Mouse (Mus musculus) embryo, embryonic 10.5 days (tissue): ENCODE measurements at regions not wholly inside any gene's neighbourhood (a gene's known extent, or its start where the extent isn't known, plus 50 kb on each side); places are given as distances from the start of the nearest gene placed in this dataset.
A peak's percentile ranks its signal among the peaks of the same experiment; 100 is the strongest.

Source experiments
- DNase-seq: peaks from one replicate; pipeline ENCODE4 v3.0.0-alpha.2; 2015; ENCODE audit warnings: low spot score

- DNase-seq = no peak
Observed at GRCm38 (mm10) chr3:149424306-149424705, 434.0 kb upstream of the Adgrl2 start.

DNA sequence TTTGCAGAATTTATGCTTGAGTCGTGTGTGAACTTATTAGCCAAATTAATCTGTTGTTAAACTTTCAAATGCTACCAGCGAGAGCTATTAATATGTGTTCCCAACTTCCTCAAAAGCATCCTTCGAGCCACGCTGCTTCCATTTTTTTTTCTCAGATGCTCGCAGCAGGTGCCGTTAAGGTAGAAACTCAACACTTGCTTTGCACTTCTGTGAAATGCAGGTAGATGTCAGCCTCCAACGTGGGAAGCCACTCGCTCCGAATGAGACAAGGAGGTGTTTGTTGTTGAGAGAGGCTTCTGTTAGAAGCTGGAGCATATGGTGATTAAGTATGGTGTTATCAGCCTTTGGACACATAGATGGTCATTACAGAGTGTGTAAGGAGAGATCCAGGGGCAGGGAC is 433.1 kb upstream of the Adgrl2 start:
- no peak for DNase-seq

GRCm38 (mm10) chr3:149415081-149415480 is 424.7 kb upstream of the Adgrl2 start:
- no peak for DNase-seq

- DNase-seq = no peak
Observed at GRCm38 (mm10) chr3:149413114-149413513, 422.8 kb upstream of the Adgrl2 start.

- no peak for DNase-seq
Observed at GRCm38 (mm10) chr3:149410518-149410917, 420.2 kb upstream of the Adgrl2 start.

- DNase-seq = no peak
Observed at GRCm38 (mm10) chr3:149408858-149409257, 418.5 kb upstream of the Adgrl2 start.

DNA sequence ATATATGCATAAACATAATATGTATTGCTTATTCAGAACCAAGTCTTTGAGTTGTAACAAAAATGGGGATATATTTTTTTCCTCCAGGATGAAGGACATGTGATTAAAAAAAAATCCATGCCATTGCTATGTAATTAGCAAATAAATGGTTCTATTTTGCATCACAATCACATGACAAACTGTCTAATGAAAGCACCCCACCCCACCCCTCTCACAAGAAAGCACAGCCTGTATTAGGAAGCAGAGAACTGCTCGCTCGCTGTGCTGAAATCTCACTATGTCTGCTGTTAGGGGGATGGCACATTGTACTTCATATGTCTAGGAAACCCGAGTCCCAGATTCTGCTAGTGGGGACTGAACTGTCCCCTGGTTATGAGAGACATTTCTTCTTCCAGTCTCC is 415.5 kb upstream of the Adgrl2 start:
- DNase-seq = no peak

DNA sequence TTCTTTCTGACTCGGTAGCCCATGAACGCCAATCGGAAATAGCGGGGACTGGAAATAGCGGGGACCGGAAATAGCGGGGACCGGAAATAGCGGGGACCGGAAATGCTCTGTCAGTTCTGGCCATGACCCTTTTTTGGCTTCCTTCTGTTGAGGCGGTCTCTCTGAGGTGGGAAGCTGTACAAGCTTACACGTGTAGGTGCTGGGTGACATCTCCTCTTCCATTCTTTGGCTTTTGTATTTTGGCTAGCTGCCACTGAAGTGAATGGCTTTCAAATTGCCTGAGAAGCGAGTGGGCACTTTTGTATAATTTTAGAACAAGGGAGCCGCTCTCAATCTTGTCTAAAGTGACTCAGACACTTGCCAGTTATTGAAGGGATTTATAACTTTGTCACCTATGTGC is 414.3 kb upstream of the Adgrl2 start:
- no peak for DNase-seq

GRCm38 (mm10) chr3:149402496-149402895 is 412.1 kb upstream of the Adgrl2 start:
- no peak for DNase-seq

DNA sequence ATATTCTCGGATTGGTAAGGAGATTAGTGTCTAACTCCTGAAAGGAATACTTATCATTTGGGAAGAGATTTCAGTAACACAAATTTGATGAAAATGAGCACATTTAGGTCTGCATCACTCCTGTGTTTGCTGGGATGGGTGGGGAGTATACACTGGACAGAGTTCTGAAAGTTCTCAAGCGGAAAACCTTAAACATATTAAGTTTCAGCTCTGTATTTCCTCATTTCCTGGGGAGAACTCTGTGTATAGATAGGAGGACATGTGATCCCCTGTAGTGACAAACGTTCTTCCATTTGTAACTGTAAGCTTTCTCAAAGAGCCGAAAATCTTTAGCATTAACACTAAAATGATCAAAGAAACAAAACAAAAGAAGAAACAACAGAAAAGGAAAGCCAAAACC is 404.7 kb upstream of the Adgrl2 start:
- no peak for DNase-seq

DNA sequence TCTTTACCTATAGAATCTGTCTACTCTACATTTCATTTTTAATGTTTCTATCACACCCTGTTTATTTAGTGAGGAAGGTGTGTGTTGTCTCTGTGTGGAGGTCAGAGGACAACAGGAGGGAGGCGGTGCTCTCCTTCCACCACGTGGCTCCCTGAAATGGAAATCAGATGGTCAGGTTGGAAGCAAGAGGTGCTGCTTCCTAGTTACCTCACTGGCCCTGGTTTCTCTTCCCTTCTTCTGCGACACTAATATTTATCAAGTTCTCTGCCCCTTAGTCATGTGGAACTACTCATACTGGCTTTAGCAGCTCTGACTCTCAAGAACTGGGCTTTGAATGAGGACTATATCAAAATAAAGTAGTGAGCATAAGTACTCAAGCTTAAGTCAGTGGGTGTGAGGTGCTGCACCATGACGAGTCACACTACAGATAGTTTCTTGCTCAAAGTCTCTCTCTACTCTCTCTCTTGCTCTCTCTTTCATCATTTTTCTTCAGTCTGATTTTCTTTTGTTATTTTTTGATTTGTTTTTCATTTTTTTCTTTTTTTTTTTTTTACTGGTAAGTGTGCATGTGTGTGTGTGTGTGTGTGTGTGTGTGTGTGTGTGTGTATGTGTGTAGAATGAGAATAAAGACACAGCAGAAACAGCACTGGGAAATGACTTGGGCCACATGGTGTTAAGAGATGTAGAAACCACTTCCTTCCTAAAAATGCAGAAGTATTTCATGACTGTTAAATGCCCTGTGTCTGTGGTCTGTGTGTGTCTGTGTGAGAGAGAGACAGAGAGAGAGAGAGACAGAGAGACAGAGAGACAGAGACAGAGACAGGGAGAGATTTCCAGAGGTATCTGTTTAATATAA is 403.2 kb upstream of the Adgrl2 start:
- DNase-seq = no peak

DNA sequence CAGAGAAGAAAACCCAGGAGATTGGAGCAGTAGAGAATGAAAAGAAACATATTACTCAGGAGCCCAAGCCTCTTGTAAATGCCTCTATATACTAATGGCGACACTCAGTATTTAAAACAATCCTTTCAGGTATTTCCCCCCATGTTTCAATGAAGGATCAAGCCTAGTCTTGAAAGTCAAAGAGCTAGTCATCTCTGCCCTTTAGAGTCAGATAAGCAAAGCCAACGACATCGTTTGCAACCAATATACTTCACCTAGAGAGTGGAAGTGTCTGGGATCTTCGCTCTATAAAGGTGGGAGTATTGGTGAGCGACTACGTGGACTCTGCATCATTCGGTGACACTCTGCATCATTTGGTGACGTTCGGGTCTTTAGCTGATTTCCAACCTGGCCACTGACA is 401.8 kb upstream of the Adgrl2 start:
- DNase-seq = no peak

GRCm38 (mm10) chr3:149387537-149387936 is 397.2 kb upstream of the Adgrl2 start:
- peak; percentile 46 for DNase-seq

DNA sequence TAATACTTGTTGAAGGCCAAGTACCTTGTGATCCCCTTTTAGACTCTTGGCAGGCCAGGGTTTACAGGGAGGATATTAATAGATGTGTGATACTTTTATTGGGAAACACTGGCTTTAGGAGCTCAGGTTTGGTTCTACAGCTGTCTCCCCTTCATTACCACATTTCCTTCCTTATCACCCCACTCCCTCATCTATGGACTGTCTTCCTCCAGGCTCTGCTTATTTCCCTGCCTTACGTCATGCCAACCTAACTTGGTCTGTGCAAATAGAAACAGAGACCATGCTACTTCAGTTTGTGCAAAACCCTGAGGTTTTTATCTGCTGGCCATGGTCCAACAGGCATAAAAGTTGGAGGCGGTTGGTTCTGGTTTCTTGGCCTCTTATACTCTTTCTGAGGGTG is 395.7 kb upstream of the Adgrl2 start:
- DNase-seq = no peak

DNA sequence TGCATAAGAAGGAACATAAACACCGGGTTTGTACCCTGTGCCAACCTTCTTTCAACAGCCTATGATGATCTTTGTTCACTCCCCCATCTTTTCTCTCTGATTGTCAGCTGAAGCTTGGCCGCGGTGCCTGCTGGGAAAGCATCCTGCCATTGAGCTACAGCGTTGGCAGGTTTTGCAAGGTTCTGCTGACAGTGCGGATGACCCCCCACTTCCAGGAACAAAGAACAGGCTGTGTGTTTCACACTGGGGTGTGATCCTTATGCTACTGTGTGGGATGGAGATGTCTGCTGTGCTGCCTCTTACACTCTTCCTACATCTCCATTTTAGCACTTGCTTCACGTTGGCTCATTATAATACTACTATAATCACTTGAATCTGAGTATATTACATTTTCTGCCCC is 395.0 kb upstream of the Adgrl2 start:
- DNase-seq = no peak

DNA sequence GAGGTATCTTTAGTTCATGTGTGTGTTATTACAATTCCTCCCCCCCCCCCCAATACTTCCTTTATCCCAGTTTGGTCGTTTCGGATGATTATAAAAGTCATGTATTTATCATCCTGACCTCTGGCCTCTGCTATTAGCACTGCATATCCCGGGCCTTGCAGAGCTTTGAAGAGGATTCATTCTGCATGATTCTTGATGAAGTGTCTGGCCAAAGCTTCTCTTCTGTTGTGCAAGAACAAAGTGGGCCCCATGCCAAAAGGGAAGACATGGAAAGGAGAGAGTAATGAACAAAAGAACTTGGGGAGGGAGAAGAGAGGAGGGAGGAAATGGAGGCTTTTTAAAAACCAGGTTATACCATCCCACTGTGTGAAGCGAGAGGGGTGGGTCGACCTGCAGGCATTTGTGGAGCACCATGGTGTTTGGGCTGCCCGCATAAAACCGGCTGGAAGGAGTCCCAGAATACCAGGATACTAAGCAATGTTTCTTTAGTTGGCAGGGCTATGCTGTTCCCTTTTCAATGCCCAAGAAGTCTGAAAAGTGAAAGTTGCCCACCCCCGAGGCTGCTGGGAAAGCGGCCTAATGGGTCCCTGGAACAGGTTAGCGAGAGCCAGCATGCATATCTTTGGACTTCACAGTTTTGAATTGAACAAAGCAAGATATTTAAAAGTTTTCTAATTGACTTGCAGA is 391.3 kb upstream of the Adgrl2 start:
- DNase-seq = no peak

GRCm38 (mm10) chr3:149381051-149381450 is 390.7 kb upstream of the Adgrl2 start:
- no peak for DNase-seq

DNA sequence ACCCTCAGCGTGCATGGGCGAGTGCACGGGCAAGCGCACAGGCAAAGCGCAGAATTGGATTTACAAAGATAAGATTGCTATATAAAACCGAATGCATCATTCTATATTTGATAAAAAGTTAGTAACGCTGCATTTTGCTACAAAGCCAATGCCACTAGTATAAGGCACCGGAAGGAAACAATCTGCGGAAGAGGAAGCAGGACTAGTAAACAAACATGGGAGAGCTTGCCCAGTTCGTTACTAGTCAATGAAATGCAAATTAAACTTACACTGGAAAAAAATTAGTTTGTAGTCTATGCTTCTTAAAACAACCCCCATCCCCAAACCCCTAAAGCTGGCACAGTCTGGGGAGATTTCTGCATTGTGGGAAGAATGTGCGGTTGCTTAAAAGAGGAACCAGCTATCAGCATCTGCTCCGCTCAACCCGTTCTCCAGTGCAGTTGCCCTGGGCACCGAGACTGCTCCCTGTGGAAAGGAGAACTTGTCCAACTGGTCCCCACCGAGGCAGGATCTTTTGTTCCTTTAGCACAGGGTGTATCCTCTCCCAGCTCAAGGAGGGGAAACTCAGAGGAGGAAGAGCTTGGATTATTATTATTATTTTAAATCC is 389.6 kb upstream of the Adgrl2 start:
- no peak for DNase-seq

DNA sequence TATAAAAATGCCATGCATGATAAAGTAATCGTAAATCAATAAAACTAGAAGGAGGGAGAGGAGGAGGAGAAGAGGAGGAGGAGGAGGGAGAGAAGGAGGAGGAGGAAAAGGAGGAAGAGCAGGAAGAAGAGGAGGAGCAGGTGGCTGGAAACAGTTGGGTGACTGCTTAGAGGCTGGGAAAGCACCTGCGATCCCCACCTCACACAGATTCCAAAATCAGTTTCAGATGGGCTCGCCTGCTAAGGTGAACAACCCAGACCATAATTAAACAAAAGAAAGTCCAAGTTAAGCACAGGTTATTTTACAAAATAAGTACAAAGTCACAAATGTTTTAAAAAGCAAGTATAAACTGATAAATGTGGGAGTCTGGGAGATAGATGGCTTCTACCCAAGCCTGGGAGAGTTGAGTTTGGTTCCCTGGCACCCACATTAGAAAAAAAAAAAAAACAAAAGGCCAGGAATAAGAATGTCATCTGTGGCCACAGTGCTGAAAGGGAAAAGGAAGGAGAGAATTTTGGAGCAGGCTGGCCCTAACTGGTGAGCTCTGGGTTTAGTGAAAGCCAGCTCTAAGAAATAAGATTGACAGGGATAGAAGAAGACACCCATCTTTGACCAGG is 389.0 kb upstream of the Adgrl2 start:
- DNase-seq = no peak

- no peak for DNase-seq
Observed at GRCm38 (mm10) chr3:149371439-149371838, 381.1 kb upstream of the Adgrl2 start.

DNA sequence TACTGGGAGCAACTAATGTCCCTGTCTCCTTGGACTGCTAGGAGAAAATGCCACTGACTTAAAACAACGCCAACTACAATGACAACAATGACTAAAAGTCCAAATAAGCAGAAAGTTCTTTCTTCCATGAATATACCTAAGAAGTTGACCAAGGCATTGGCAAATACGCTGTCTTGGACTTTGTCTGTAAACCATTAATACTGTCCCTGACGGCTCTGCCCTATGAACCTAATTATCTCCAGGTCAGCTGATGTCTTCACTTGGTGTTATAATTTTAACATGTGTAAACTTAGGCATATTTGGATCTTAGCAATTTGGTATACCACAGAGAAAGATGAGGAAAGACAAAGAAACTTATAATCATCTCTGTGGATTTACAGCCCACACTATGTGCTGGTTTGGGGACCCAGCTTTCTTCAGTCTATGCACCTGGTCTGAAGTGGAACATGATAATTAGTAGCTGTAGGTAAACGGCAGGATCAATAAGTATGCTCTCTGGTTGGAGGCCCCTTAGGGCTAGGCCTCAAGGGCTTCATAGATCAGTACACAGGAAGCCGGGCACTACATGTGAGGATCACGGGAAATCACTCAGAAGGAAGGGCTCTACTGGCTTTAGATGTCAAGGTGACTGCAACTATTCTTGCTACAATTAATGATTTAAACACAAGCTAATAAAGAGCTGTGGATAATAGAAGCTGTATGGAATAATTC is 380.3 kb upstream of the Adgrl2 start:
- DNase-seq = no peak

DNA sequence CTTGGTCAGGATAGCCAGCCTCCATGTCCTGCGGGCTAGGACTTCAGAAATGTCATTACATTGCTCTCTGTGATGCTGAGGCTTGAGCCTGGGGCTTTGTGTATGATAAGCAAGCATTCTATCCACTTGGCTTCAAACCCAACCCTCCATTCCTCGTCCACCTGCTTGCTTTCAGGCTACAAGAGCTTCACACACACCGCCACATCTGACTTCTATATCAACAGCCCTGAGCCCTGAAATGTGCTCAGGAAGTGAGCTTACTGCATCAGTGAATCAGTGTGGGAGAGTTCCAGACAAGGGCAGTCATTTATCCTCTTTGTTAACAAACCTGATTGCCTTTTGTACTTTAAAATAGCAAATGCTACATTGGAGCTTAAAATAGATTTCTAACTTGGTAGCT is 377.5 kb upstream of the Adgrl2 start:
- DNase-seq = no peak
